ENCODE assay signal across 30 mouse cellular contexts in the genomic region with DNA sequence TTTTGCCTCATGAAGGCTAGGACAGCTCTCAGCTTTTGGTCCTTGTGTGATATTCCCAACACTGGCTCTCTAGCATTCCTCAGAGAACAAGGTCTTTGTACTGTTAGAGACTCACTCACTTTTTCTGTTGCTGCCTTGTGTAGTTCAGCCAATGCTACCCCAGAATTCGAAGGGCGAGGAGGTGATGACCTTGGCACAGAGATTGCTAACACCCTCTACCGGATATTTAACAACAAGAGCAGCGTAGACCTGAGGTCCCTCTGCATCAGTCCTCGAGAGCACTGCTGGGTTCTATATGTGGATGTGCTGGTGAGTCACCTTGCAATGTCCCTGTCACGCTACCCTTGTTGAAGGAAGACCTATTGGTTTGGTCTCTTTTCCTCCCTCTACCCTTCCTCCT. TPM values are rescaled to one million over a fixed set of nuclear protein-coding genes. Genes with fewer than 3 reads are reported as not detected.
"Had no signal": no experiment of that assay in that cellular context is flagged by ENCODE, and none has a peak within 500 bp of the region (broad histone marks: within the 10 kb centered on the region; RNA-seq: fewer than 3 reads in every experiment).

No protein-coding gene starts in this region.

- H3K27me3 ChIP-seq: embryonic facial prominence, embryonic 12.5 days; embryonic facial prominence, embryonic 13.5 days; embryonic facial prominence, embryonic 15.5 days; forebrain, embryonic 12.5 days; forebrain, embryonic 13.5 days; forebrain, embryonic 15.5 days had no signal

- H3K9me3 ChIP-seq: embryonic facial prominence, embryonic 10.5 days; embryonic facial prominence, embryonic 12.5 days; embryonic facial prominence, embryonic 13.5 days; embryonic facial prominence, embryonic 15.5 days; forebrain, embryonic 10.5 days; forebrain, embryonic 12.5 days; forebrain, embryonic 13.5 days; forebrain, embryonic 15.5 days had no signal

- H3K4me1 ChIP-seq: embryonic facial prominence, embryonic 10.5 days; embryonic facial prominence, embryonic 12.5 days; embryonic facial prominence, embryonic 13.5 days; embryonic facial prominence, embryonic 15.5 days; forebrain, embryonic 10.5 days; forebrain, embryonic 12.5 days; forebrain, embryonic 13.5 days; forebrain, embryonic 15.5 days had no signal

- DNase-seq: cerebellum, adult 2 months; cerebellum, adult 8-10 months; cerebellum, adult 9-10 months; cerebellum, adult 9-11 months; cerebellum, postnatal 10 days; cerebellum, postnatal 14 days; cerebellum, postnatal 25 days; cerebellum, postnatal 36 days; embryo, embryonic 11 days; forebrain, postnatal 0 days; gastrocnemius, adult 2 months; gastrocnemius, postnatal 10 days; gastrocnemius, postnatal 14 days; gastrocnemius, postnatal 25 days; gastrocnemius, postnatal 36 days; heart, adult 18-20 months; heart, adult 2 months had no signal

- H3K27ac ChIP-seq: embryonic facial prominence, embryonic 10.5 days; embryonic facial prominence, embryonic 12.5 days; embryonic facial prominence, embryonic 13.5 days; embryonic facial prominence, embryonic 15.5 days; forebrain, embryonic 10.5 days; forebrain, embryonic 12.5 days; forebrain, embryonic 13.5 days; forebrain, embryonic 15.5 days; gastrocnemius, adult 2 months; heart, adult 2 months had no signal

- H3K4me3 ChIP-seq: embryonic facial prominence, embryonic 10.5 days; embryonic facial prominence, embryonic 12.5 days; embryonic facial prominence, embryonic 13.5 days; embryonic facial prominence, embryonic 15.5 days; erythroblast, embryonic 14.5 days; forebrain, embryonic 10.5 days; forebrain, embryonic 12.5 days; forebrain, embryonic 13.5 days; forebrain, embryonic 15.5 days; gastrocnemius, adult 2 months; heart, adult 2 months had no signal

RNA-seq across cellular contexts. Expression of a gene that starts 23.1 kb away (rescaled TPM):
- total RNA-seq: common myeloid progenitor, adult 5-6 weeks; granulocyte monocyte progenitor cell, adult 5-6 weeks had no signal
- polyA plus RNA-seq: embryonic facial prominence, embryonic 10.5 days; embryonic facial prominence, embryonic 11.5 days; erythroblast, embryonic 14.5 days; forebrain, embryonic 10.5 days; forebrain, embryonic 11.5 days had no signal
